Mouse (Mus musculus) erythroblast, embryonic 14.5 days (primary cell): ENCODE data around the gene Fut7. TPM values are rescaled to one million over a fixed set of nuclear protein-coding genes. Genes with fewer than 3 reads are reported as not detected.

ENCODE experiments used
- H3K27me3 ChIP-seq: 2 replicates; pipeline ENCODE4 v1.6.1; 2012; ENCODE audit warnings: inconsistent platforms; ENCODE audit not compliant: control insufficient read depth
- H3K36me3 ChIP-seq: 2 replicates; pipeline ENCODE4 v1.6.1; 2012; ENCODE audit warnings: mild to moderate bottlenecking, inconsistent platforms; ENCODE audit not compliant: control insufficient read depth
- H3K4me1 ChIP-seq: 2 replicates; pipeline ENCODE4 v1.6.1; 2012; ENCODE audit warnings: inconsistent platforms; ENCODE audit not compliant: control insufficient read depth
- H3K4me3 ChIP-seq: replicated peaks from 2 replicates; pipeline ENCODE3; 2012; ENCODE audit warnings: moderate library complexity, mild to moderate bottlenecking, inconsistent platforms
- H3K9me3 ChIP-seq: 2 replicates; pipeline ENCODE4 v1.6.1; 2012; ENCODE audit warnings: low read length, inconsistent platforms, mixed read lengths; ENCODE audit not compliant: control insufficient read depth
- GATA1 ChIP-seq: IDR thresholded peaks from 2 replicates; pipeline ENCODE4 v1.6.1; 2012; ENCODE audit warnings: low read length, inconsistent platforms, mixed read lengths
- TAL1 ChIP-seq: IDR thresholded peaks from 3 replicates; pipeline ENCODE4 v1.6.1; 2012; ENCODE audit warnings: low read length, inconsistent platforms, mixed read lengths
- polyA plus RNA-seq: library from polyadenylated mRNA; stranded (reverse); fragments of >175 nt; gene quantifications from 2 replicates; pipeline ENCODE4 v1.2.3, GENCODE M21; 2012

Fut7 gene
- polyA plus RNA-seq, 1 experiment: 0.06 TPM

DNA sequence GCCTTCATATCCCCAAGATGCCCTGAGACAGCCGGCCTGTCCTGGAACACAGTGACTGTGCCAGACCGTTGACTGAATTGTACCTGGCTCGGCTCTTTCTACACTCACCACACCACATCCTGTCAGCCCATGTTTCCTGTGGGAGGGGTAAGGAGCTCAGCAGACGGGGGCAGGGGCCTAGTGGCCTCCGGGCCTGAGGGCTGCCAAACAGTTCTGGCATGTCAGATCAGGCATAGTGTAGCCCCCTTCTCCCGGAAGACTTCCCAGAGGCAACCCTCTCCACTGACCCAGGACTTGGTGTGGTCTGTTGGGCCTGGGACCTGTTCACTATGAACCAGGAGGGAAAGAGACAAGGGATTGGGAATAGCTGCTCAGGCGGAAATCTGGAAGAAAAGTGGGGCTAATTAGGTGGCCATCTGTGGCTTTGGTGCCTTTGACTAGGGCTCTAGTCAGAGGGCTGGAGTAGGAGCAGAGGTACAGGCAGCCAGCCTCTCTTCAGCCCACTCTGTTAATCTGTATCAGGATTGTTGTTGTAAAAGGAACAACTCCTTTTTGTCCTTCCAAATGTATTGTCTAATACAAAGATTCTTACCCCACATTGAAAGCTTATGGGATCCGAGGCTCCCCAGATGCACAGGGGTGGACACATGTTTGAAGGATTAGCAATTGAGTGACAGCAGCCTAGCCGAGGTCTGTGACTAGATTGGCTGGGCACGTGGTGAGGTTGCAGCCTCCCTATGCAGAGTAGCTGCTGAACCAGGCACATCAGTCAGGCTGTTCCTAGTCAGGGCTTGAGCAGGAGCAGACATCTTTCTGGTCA, 43.0 kb downstream of the Fut7 start:
- Histone ChIP-seq H3K36me3 (no peaks in the 10 kb centered on the region), H3K4me3 (no peak overlapping the region), H3K9me3 (no peaks in the 10 kb centered on the region), H3K27me3 (no peaks in the 10 kb centered on the region), H3K4me1 (peaks cover 9% of the 10 kb centered on the region)
- no peak for TF ChIP-seq TAL1
- TF ChIP-seq GATA1: no peak

DNA sequence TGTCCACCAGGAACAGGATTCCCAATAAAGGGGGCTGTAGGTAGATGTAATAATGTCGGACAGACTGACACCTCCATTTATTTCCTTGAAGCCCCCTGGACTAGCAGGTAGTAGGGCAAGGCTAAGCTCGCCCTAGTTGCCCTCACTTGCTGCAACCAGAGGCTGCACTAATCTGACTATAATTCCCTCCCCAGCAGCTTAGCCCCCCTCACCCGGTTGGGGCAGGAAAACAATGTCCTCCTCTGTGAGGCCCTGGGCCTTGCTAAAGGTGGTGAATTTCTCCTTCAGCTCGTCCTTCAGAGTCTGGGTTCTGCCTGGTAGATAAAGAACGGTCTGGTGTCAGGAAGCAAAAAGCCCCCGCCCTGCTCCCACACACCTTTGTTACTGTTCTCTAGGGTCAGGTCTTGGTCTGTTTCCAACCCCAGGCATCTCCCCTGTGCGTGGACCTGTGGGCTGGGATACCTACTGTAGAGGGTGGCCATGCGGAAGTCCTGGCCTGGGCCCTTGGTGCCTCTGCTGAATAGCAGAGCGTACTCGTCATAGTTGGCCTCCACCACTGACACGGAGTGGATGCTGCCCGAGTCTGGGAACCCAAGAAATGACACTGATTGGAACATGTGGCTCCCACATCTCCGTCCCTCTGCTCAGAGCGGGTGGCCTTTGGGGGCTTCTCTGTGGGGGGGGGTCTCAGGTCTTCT, 44.7 kb downstream of the Fut7 start:
- no peaks in the 10 kb centered on the region for H3K27me3 ChIP-seq
- H3K36me3 ChIP-seq: no peaks in the 10 kb centered on the region
- peaks cover 2% of the 10 kb centered on the region for H3K4me1 ChIP-seq
- TF ChIP-seq GATA1: no peak
- TF ChIP-seq TAL1: no peak
- H3K4me3 ChIP-seq: no peak overlapping the region
- no peaks in the 10 kb centered on the region for H3K9me3 ChIP-seq

DNA sequence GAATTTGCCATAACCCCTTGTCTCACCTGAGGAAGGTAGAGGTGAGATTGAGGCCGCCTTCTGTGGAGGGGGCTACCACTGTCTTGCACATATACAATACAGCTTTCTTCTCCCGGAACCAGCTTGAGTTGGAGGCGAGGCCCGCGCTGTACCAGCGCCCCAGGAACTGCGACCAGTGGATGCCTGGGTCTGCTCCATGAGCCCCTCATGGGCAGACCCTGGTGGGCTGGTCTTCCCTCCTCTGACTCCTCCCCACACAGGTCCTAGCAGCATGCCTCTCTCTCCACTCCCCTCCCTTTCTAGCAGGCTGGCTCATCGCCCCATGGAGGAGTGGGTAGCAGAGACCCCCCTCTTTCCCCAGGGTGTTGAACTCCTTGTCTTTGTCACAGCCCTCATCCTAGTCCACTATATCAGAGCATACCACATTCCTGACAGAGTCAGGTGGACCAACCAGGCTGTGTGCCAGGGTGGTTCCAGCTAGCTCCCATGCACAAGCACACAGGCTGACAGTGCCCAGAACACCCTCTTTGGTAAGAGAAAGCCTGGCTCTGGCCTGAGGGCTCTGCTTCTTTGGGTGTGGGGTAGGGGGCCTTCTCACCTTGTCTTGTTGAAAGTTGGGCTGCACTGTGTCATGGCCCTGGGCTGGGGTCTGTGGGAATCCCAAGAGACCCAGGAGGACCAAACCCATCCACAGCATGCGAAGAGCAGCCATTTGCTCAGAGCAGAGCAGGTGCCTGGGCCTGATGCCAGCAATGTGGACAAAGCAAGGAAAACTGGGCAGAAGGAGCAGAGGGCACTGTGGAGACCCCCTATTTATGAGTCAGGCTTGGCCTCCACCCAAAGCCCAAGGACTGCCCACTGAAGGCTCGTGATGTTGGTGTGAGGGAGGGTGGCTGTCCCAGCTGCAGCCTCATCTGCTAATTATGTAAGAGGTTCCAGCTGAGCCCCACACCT, 46.2 kb downstream of the Fut7 start:
- Histone ChIP-seq H3K4me1 (peaks cover 2% of the 10 kb centered on the region), H3K9me3 (no peaks in the 10 kb centered on the region), H3K4me3 (no peak overlapping the region), H3K27me3 (no peaks in the 10 kb centered on the region), H3K36me3 (no peaks in the 10 kb centered on the region)
- TF ChIP-seq GATA1 (no peak), TAL1 (no peak)

DNA sequence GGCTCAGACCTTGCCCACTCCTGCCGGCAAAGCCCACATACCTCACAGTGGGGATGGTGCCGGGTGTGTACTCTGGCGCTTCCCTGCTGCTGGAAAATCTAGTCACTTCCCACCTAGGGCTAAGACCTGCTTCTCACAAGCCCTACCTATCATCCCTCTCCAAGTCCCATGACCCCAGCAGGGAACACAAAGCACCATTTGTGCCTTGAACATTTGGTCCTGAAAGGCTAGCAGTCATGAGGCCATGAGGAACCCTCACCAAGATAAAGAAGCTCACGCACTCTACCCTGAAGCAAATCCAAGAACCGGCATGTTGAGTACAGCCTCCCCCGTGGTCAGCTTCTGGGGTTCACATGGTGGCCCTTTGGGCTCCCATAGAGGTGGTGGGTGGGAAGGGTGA, 46.9 kb downstream of the Fut7 start, which contains the start of gene Ptgds:
Gene Ptgds, minus strand, starts transcription at position 78 of the 400 bp plus-strand sequence.
- no peaks in the 10 kb centered on the region for H3K36me3 ChIP-seq
- H3K9me3 ChIP-seq: no peaks in the 10 kb centered on the region
- H3K27me3 ChIP-seq: no peaks in the 10 kb centered on the region
- TF ChIP-seq GATA1 (no peak), TAL1 (no peak)
- H3K4me1 ChIP-seq: peaks cover 2% of the 10 kb centered on the region
- H3K4me3 ChIP-seq: no peak within 1 kb of the TSS

DNA sequence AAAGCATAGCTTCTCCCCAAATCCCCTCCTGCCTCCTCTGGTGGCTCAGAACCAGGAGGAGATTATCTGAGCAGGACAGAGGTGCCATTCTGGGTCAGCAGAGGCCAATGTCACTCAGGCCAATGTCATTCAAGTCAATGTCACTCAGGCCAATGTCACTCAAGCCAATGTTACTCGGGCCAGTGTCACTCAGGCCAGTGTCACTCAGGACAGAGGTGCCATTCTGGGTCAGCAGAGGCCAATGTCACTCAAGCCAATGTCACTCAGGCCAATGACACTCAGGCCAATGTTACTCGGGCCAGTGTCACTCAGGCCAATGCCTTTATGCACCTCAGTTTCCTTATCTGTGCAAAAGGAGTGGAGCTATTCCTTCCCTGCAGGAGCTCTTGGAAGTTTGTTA, 49.5 kb downstream of the Fut7 start:
- no peak overlapping the region for H3K4me3 ChIP-seq
- H3K36me3 ChIP-seq: no peaks in the 10 kb centered on the region
- H3K27me3 ChIP-seq: no peaks in the 10 kb centered on the region
- H3K9me3 ChIP-seq: no peaks in the 10 kb centered on the region
- TF ChIP-seq TAL1: no peak
- no peaks in the 10 kb centered on the region for H3K4me1 ChIP-seq

Other genes starting within 250 kb of the Fut7 start
- gene Nrarp, start 242.5 kb upstream of the Fut7 start, polyA plus RNA-seq: 0.38 and 0.49 TPM in 2 replicates
- 0.02 and 0.03 TPM in 2 replicates for gene Tor4a, start 226.4 kb upstream of the Fut7 start, polyA plus RNA-seq
- 1.8 TPM in 2 replicates for gene Nelfb, start 211.8 kb upstream of the Fut7 start, polyA plus RNA-seq
- 0.03 TPM in 1 of 2 replicates, not detected in the other for gene Stpg3, start 208.6 kb upstream of the Fut7 start, polyA plus RNA-seq
- gene Fam166a, start 204.5 kb upstream of the Fut7 start, polyA plus RNA-seq: not detected in 2 replicates
- 134 and 136 TPM in 2 replicates for gene Tubb4b, start 198.6 kb upstream of the Fut7 start, polyA plus RNA-seq
- gene Slc34a3, start 188.9 kb upstream of the Fut7 start, polyA plus RNA-seq: not detected in 2 replicates
- not detected in 2 replicates for gene Rnf224, start 186.5 kb upstream of the Fut7 start, polyA plus RNA-seq
- gene Rnf208, start 181.0 kb upstream of the Fut7 start, polyA plus RNA-seq: 0.07 and 0.18 TPM in 2 replicates
- not detected in 2 replicates for gene Cysrt1, start 180.8 kb upstream of the Fut7 start, polyA plus RNA-seq
- gene AL732309.1, start 176.4 kb upstream of the Fut7 start, polyA plus RNA-seq: 0.06 and 0.18 TPM in 2 replicates
- 0.99 and 1.6 TPM in 2 replicates for gene Tmem203, start 167.8 kb upstream of the Fut7 start, polyA plus RNA-seq
- gene Tprn, start 160.6 kb upstream of the Fut7 start, polyA plus RNA-seq: 0.82 and 1.3 TPM in 2 replicates
- 22.8 and 24.1 TPM in 2 replicates for gene Ssna1, start 150.8 kb upstream of the Fut7 start, polyA plus RNA-seq
- 2.1 and 2.2 TPM in 2 replicates for gene Anapc2, start 150.8 kb upstream of the Fut7 start, polyA plus RNA-seq
- not detected in 2 replicates for gene Tmem210, start 135.1 kb upstream of the Fut7 start, polyA plus RNA-seq
- not detected in 2 replicates for gene Lrrc26, start 133.4 kb upstream of the Fut7 start, polyA plus RNA-seq
- not detected in 2 replicates for gene Grin1, start 104.1 kb upstream of the Fut7 start, polyA plus RNA-seq
- 0.86 and 1.3 TPM in 2 replicates for gene Man1b1, start 90.9 kb upstream of the Fut7 start, polyA plus RNA-seq
- gene Dpp7, start 66.9 kb upstream of the Fut7 start, polyA plus RNA-seq: 0.24 and 0.76 TPM in 2 replicates
- 0.04 and 0.17 TPM in 2 replicates for gene Uap1l1, start 57.6 kb upstream of the Fut7 start, polyA plus RNA-seq
- gene Sapcd2, start 50.9 kb upstream of the Fut7 start, polyA plus RNA-seq: 10.3 and 12.6 TPM in 2 replicates
- not detected in 2 replicates for gene Entpd2, start 27.4 kb upstream of the Fut7 start, polyA plus RNA-seq
- gene Npdc1, start 23.9 kb upstream of the Fut7 start, polyA plus RNA-seq: 0.19 TPM in 1 of 2 replicates, not detected in the other
- gene Abca2, start 5.4 kb downstream of the Fut7 start, polyA plus RNA-seq: 0.09 and 0.11 TPM in 2 replicates
- gene Clic3, start 33.6 kb downstream of the Fut7 start, polyA plus RNA-seq: not detected in 2 replicates
- gene Paxx, start 37.8 kb downstream of the Fut7 start, polyA plus RNA-seq: 1.0 and 1.1 TPM in 2 replicates
- gene Ptgds, start 46.8 kb downstream of the Fut7 start, polyA plus RNA-seq: not detected in 2 replicates
- gene Lcn12, start 70.6 kb downstream of the Fut7 start, polyA plus RNA-seq: not detected in 2 replicates
- gene Fbxw5, start 77.5 kb downstream of the Fut7 start, polyA plus RNA-seq: 3.9 and 4.7 TPM in 2 replicates
- not detected in 2 replicates for gene C8g, start 78.5 kb downstream of the Fut7 start, polyA plus RNA-seq
- 0.84 and 0.95 TPM in 2 replicates for gene Traf2, start 123.7 kb downstream of the Fut7 start, polyA plus RNA-seq
- 168 and 190 TPM in 2 replicates for gene Edf1, start 134.6 kb downstream of the Fut7 start, polyA plus RNA-seq
- gene Mamdc4, start 151.6 kb downstream of the Fut7 start, polyA plus RNA-seq: 0.09 and 0.38 TPM in 2 replicates
- 0.21 and 0.30 TPM in 2 replicates for gene Phpt1, start 152.0 kb downstream of the Fut7 start, polyA plus RNA-seq
- gene Ajm1, start 158.5 kb downstream of the Fut7 start, polyA plus RNA-seq: 0.01 TPM in 1 of 2 replicates, not detected in the other
- gene Rabl6, start 185.3 kb downstream of the Fut7 start, polyA plus RNA-seq: 4.6 and 6.1 TPM in 2 replicates
- gene Ccdc183, start 194.4 kb downstream of the Fut7 start, polyA plus RNA-seq: not detected in 2 replicates
- gene Tmem141, start 198.7 kb downstream of the Fut7 start, polyA plus RNA-seq: 0.15 TPM in 1 of 2 replicates, not detected in the other
- gene Fcna, start 204.8 kb downstream of the Fut7 start, polyA plus RNA-seq: 0.80 and 0.94 TPM in 2 replicates
- gene Lcn8, start 229.9 kb downstream of the Fut7 start, polyA plus RNA-seq: not detected in 2 replicates
- not detected in 2 replicates for gene Lcn5, start 234.7 kb downstream of the Fut7 start, polyA plus RNA-seq